Mouse (Mus musculus) forebrain, postnatal 0 days (tissue): ENCODE measurements around the gene Vav3. TPM values are rescaled to one million over a fixed set of nuclear protein-coding genes. Genes with fewer than 3 reads are reported as not detected.
A peak's percentile ranks its signal among the peaks of the same experiment; 100 is the strongest.

Source experiments
- ATAC-seq: fragments of 200-750 bp; cut with Nextera tagmentation; 2 replicates; pipeline ENCODE4 v1.8.0; 2017; ENCODE audit warnings: mild to moderate bottlenecking, moderate library complexity
- DNase-seq: peaks from one replicate; pipeline ENCODE4 v3.0.0-alpha.2; 2015
- H3K27ac ChIP-seq: fragments of 300-500 bp; sonication (generic); 2 replicates; pipeline ENCODE4 v1.5.1; 2014; ENCODE audit warnings: low read depth, mild to moderate bottlenecking, antibody characterized with exemption, low read length, moderate library complexity, mixed read lengths
- H3K27me3 ChIP-seq: fragments of 300-500 bp; sonication (generic); 2 replicates; pipeline ENCODE4 v1.6.1; 2014; ENCODE audit warnings: mild to moderate bottlenecking, low read length, mixed read lengths; ENCODE audit not compliant: insufficient read depth
- H3K36me3 ChIP-seq: fragments of 300-500 bp; sonication (generic); 2 replicates; pipeline ENCODE4 v1.6.1; 2014; ENCODE audit warnings: mild to moderate bottlenecking, moderate library complexity; ENCODE audit not compliant: insufficient read depth
- H3K4me1 ChIP-seq: fragments of 300-500 bp; sonication (generic); 2 replicates; pipeline ENCODE4 v1.6.1; 2014; ENCODE audit warnings: antibody characterized with exemption; ENCODE audit not compliant: insufficient read depth
- H3K4me2 ChIP-seq: fragments of 300-500 bp; sonication (generic); 2 replicates; pipeline ENCODE4 v1.6.1; 2014; ENCODE audit warnings: low read depth, mild to moderate bottlenecking, moderate library complexity
- H3K4me3 ChIP-seq: fragments of 300-500 bp; sonication (generic); 2 replicates; pipeline ENCODE4 v1.5.1; 2014; ENCODE audit warnings: low read depth, low read length, mixed read lengths
- H3K9ac ChIP-seq: fragments of 300-500 bp; sonication (generic); 2 replicates; pipeline ENCODE4 v1.6.1; 2014; ENCODE audit warnings: mild to moderate bottlenecking
- H3K9me3 ChIP-seq: fragments of 300-500 bp; sonication (generic); 2 replicates; pipeline ENCODE4 v1.6.1; 2016; ENCODE audit warnings: low read length
- CTCF ChIP-seq: sonication (generic); IDR thresholded peaks from 2 replicates; pipeline ENCODE4 v1.5.1; 2016; ENCODE audit warnings: antibody characterized with exemption, control low read depth, low read depth
- WGBS: fragments of 180-500 bp; shearing (Covaris S2); extraction: QIAGEN DNeasy Blood & Tissue Kit; methylation state at CpG from one replicate; pipeline ENCODE4 v1.1.7; 2014; 5-methylcytosine and 5-hydroxymethylcytosine counted together
- polyA plus RNA-seq: library from polyadenylated mRNA; unstranded; fragments of >200 nt; fragmentation: Nextera tagmentation; extraction: Ambion mirVana; gene quantifications from 2 replicates; pipeline ENCODE4 v1.2.1, GENCODE M21; 2015
- total RNA-seq: library from RNA; depleted of rRNA; stranded (reverse); fragments of >200 nt; gene quantifications from 2 replicates; pipeline ENCODE4 v1.2.3, GENCODE M21; 2014

The Vav3 gene
- total and polyA plus RNA-seq, 2 experiments from 2014 or later, result 7.7 to 9.0 TPM

DNA sequence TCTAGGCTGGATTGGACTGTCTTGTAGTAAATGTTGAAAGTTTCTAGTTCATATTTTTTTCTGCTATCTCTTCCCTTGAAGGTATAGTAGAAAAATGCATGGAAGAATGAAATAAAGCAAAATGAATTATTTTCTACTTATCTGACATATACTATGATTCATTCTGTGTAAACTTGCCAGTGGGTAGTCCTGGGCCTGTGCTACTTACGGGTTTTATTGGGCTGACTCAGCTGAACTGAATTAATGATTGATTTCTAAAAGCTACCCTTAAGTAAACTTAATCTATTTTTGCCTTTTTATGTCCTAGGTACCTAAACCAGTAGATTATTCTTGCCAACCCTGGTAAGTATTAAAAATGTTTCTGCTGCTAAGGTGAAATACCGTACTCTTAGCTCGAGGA is 311.0 kb downstream of the Vav3 start:
- H3K9me3 ChIP-seq, result no peaks in the 10 kb centered on the region
- no peak overlapping the region for H3K27ac ChIP-seq
- no peaks in the 10 kb centered on the region for H3K4me1 ChIP-seq
- no peak for ATAC-seq
- no peak for DNase-seq
- no peak for TF ChIP-seq CTCF
- H3K9ac ChIP-seq, result no peak overlapping the region
- no peak overlapping the region for H3K4me3 ChIP-seq
- H3K27me3 ChIP-seq, result no peaks in the 10 kb centered on the region
- no peak overlapping the region for H3K4me2 ChIP-seq
- H3K36me3 ChIP-seq, result no peaks in the 10 kb centered on the region
- 95% methylated on average over 3 of the region's 3 CpGs for WGBS

DNA sequence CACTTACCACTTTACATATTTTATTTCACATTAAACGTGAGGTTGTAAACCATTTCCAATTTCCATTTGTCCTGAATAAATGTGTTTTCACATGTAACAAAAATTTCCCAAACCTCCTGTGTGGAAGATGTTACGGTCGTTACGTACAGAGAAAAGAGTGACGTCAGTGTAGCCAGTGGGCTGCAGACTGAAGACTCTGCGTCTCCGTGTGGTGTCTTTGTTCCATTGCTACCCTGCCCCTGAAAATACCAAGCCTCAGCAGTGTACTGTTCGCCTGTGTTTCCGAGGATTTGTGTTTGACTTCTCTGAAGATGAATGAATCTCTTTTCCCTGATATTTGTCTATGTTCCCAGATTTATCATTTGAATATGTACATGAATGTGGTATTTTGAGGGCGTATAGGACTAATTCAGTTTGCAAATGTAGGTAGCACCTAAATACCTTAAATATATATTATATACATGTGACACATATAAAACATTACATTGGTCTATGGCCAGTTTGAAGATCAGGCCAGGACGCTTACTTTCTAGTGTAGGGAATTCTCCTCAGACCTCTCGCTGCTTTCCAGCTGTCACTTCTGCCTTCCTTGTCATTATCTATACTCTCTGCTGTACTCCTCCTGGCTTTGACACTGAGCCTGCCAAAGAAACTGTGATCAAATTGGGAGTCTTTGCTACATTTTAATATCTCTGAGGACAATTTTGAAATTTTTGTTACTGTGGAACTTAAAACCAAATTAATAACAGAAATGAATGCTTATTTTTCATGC is 312.6 kb downstream of the Vav3 start:
- H3K27ac ChIP-seq, result no peak overlapping the region
- 75% methylated on average over 12 of the region's 12 CpGs for WGBS
- H3K9me3 ChIP-seq, result no peaks in the 10 kb centered on the region
- no peaks in the 10 kb centered on the region for H3K36me3 ChIP-seq
- no peak overlapping the region for H3K4me2 ChIP-seq
- TF ChIP-seq CTCF, result no peak
- no peak for DNase-seq
- ATAC-seq, result no peak
- H3K4me3 ChIP-seq, result no peak overlapping the region
- no peaks in the 10 kb centered on the region for H3K27me3 ChIP-seq
- H3K9ac ChIP-seq, result no peak overlapping the region
- H3K4me1 ChIP-seq, result no peaks in the 10 kb centered on the region

DNA sequence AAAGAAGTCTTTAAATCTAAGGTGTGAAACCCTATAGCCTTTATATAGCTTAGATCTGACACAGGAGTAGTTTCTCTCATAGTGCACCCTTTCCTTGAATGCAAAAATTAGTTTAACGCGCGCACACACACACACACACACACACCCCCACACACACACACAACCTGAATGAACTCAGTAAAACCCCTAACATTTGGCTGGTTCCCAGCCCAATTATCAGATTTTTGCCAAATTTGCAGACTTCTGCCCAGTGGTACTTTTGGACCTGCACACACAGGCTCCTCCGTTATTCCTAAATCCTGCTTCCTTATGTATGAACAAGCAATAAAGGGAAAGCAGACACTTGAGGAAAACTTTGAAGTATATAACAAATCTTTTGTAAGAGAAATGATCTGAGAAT is 313.9 kb downstream of the Vav3 start:
- no peak for ATAC-seq
- H3K27me3 ChIP-seq, result no peaks in the 10 kb centered on the region
- H3K27ac ChIP-seq, result no peak overlapping the region
- WGBS, result 75% methylated on average over 4 of the region's 4 CpGs
- H3K9me3 ChIP-seq, result no peaks in the 10 kb centered on the region
- no peak overlapping the region for H3K4me3 ChIP-seq
- H3K36me3 ChIP-seq, result no peaks in the 10 kb centered on the region
- no peak for TF ChIP-seq CTCF
- H3K4me1 ChIP-seq, result no peaks in the 10 kb centered on the region
- H3K4me2 ChIP-seq, result no peak overlapping the region
- no peak for DNase-seq
- H3K9ac ChIP-seq, result no peak overlapping the region

DNA sequence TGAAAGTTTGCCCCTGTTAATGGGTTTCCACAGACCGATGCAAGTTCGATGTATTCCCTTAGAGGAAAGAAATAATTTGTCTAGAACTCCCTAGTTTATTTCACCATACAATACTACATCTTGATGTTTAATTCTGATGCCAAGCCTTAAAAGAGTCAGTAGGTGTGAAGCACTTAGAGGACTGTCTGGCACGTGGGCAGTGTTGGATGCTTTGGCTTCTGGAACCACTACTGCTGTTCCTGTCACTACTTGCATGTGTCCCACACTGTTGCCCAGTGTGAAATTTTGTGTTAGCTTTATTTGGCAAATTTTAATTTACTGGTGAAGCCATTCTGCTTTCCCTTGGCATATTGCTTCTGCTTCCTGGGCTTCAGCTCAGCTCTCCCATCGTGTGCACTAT is 331.3 kb downstream of the Vav3 start:
- no peak overlapping the region for H3K27ac ChIP-seq
- no peaks in the 10 kb centered on the region for H3K9me3 ChIP-seq
- H3K9ac ChIP-seq, result no peak overlapping the region
- no peaks in the 10 kb centered on the region for H3K36me3 ChIP-seq
- H3K4me1 ChIP-seq, result no peaks in the 10 kb centered on the region
- no peak overlapping the region for H3K4me2 ChIP-seq
- no peak for TF ChIP-seq CTCF
- H3K27me3 ChIP-seq, result no peaks in the 10 kb centered on the region
- DNase-seq, result peak; percentile 24
- no peak overlapping the region for H3K4me3 ChIP-seq
- WGBS, result 75% methylated on average over 4 of the region's 4 CpGs
- ATAC-seq, result peak; percentile 71

DNA sequence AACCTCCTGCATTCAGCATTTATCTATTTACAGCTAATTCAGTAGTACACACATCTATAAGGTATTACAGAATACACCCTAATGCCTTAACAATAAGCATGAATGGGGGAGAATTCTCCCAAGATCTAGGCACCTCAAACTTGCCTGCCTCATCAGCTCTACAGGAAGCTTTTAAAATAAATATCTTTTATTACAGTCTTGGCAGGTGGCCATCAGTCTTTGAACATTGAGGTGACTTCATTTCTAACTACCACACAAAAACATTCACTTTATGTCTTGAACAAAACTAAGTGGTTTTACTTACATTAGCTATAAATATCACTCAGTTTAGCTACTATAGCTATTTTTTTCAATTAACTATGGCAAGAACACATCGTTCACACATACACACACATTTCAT is 332.5 kb downstream of the Vav3 start:
- H3K27me3 ChIP-seq, result no peaks in the 10 kb centered on the region
- TF ChIP-seq CTCF, result no peak
- H3K4me1 ChIP-seq, result no peaks in the 10 kb centered on the region
- 81% methylated on average over 1 of the region's 1 CpGs for WGBS
- no peak overlapping the region for H3K4me3 ChIP-seq
- H3K4me2 ChIP-seq, result no peak overlapping the region
- no peak overlapping the region for H3K27ac ChIP-seq
- H3K9ac ChIP-seq, result no peak overlapping the region
- DNase-seq, result no peak
- H3K9me3 ChIP-seq, result no peaks in the 10 kb centered on the region
- H3K36me3 ChIP-seq, result no peaks in the 10 kb centered on the region
- ATAC-seq, result no peak

DNA sequence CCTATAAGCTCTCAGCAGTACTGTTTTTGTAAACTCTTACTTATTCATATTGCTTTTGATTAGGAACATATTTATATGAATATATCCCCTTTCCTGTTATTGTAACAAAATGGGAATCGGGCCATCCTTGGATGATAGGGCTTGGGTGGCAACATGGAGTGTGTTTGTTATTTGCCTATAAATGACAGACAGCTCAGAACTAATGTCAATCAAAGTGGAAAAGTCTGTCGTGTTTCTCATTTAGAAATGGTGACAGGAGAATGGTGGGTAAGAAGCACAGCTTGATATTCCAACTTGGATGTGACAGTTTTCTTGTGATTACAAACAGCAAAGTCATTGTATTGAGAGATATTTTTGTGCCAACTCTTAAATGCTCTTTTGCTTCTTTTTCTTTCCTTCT is 339.8 kb downstream of the Vav3 start:
- Histone ChIP-seq H3K27ac (no peak overlapping the region), H3K4me1 (0 out of 2 replicates have a peak, but pooled peaks cover 5% of the 10 kb centered on the region), H3K27me3 (no peaks in the 10 kb centered on the region), H3K4me3 (no peak overlapping the region), H3K9ac (no peak overlapping the region), H3K9me3 (no peaks in the 10 kb centered on the region), H3K4me2 (no peak overlapping the region), H3K36me3 (no peaks in the 10 kb centered on the region)
- WGBS, result 48% methylated on average over 2 of the region's 2 CpGs
- TF ChIP-seq CTCF, result no peak
- peak; percentile 88 for ATAC-seq
- DNase-seq, result peak; percentile 61

DNA sequence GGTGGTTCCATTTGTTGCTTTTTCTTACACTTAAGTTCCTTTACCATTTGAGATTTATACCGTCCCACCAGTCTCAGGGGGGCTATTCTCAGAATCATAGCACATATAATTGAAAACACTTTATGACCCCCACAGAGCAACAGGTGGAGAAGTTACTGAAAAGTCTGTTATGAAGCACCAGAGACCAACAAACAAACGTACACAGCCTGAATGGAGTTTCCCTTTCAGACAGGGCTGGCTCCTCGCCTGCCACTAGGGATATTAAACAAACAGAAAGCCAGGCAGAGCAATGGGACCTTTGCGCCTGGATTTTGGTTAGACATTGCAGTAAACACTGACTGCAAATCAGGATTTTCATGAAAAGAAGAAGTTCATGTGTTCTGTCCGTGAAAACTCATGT is 341.4 kb downstream of the Vav3 start:
- no peak overlapping the region for H3K9ac ChIP-seq
- H3K4me2 ChIP-seq, result no peak overlapping the region
- no peaks in the 10 kb centered on the region for H3K9me3 ChIP-seq
- TF ChIP-seq CTCF, result no peak
- ATAC-seq (no peak), DNase-seq (no peak)
- H3K27ac ChIP-seq, result no peak overlapping the region
- H3K4me1 ChIP-seq, result 0 out of 2 replicates have a peak, but pooled peaks cover 5% of the 10 kb centered on the region
- no peaks in the 10 kb centered on the region for H3K27me3 ChIP-seq
- H3K36me3 ChIP-seq, result no peaks in the 10 kb centered on the region
- no peak overlapping the region for H3K4me3 ChIP-seq
- 79% methylated on average over 5 of the region's 5 CpGs for whole genome bisulfite sequencing
